ENCODE assay signal across 9 mouse cellular contexts in the genomic region with DNA sequence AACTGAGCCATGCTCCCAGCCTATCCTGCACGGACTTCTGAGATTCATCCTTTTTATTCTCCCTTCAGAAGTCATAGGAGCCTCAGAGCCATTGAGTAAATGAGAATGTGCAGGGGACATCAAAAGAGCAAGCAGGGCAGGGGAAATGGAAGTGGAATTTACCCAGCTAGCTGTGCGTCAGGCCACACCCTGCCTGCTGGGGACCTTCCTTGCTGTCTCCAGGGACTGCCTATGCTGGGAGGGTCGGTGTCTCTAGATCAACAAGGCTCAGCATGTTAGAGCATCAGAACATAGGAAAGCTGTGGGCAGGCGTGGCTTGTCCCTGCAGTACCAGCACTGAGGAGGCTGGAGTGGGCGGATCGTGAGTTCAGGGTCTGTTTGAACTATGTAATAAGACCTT. TPM values are rescaled to one million over a fixed set of nuclear protein-coding genes. Genes with fewer than 3 reads are reported as not detected.
DNase-seq lines count a peak whose midpoint lies in the region; ATAC-seq and TF ChIP-seq lines count a peak whose summit lies in the region.
"Had no signal": no experiment of that assay in that cellular context is flagged by ENCODE, and none has a peak within 500 bp of the region (broad histone marks: within the 10 kb centered on the region; RNA-seq: fewer than 3 reads in every experiment).

No protein-coding gene starts in this region.

- no peaks in the 10 kb centered on the region for H3K27me3 ChIP-seq in forebrain, embryonic 11.5 days (ENCODE audit: control insufficient read depth, insufficient read depth, low read length)
- no peaks in the 10 kb centered on the region for H3K27me3 ChIP-seq in forebrain, embryonic 15.5 days
- H3K27me3 ChIP-seq in lung, postnatal 0 days (replicated peaks; ENCODE audit: insufficient read depth, low read length), result no peaks in the 10 kb centered on the region
- no peaks in the 10 kb centered on the region for H3K27me3 ChIP-seq in kidney, embryonic 16.5 days (ENCODE audit: insufficient read depth, low read length)

- no peak overlapping the region for H3K4me2 ChIP-seq in forebrain, embryonic 11.5 days (ENCODE audit: low read depth, low read length, severe bottlenecking)
- no peak overlapping the region for H3K4me2 ChIP-seq in forebrain, embryonic 15.5 days (replicated peaks)
- no peak overlapping the region for H3K4me2 ChIP-seq in lung, postnatal 0 days (replicated peaks; ENCODE audit: low read depth, low read length)
- no peak overlapping the region for H3K4me2 ChIP-seq in kidney, embryonic 16.5 days (replicated peaks; ENCODE audit: low read depth, low read length)

- no peaks in the 10 kb centered on the region for H3K4me1 ChIP-seq in forebrain, embryonic 11.5 days (replicated peaks; ENCODE audit: control insufficient read depth, insufficient read depth, low read length)
- no peaks in the 10 kb centered on the region for H3K4me1 ChIP-seq in forebrain, embryonic 15.5 days
- no peaks in the 10 kb centered on the region for H3K4me1 ChIP-seq in lung, postnatal 0 days (ENCODE audit: insufficient read depth, low read depth, low read length)
- H3K4me1 ChIP-seq in kidney, embryonic 16.5 days (ENCODE audit: insufficient read depth, low read length), result peaks cover 4% of the 10 kb centered on the region

- no peak for TF ChIP-seq EP300 in lung, postnatal 0 days (IDR thresholded peaks at IDR 0.05)

- TF ChIP-seq CTCF in lung, postnatal 0 days (IDR thresholded peaks at IDR 0.05), result no peak

- DNase-seq in forebrain, embryonic 11.5 days (ENCODE audit: low spot score), result peak; percentile 46
- DNase-seq in lung, postnatal 0 days (ENCODE audit: low spot score), result peak; percentile 42
- DNase-seq in lung, postnatal 14 days, result no peak
- DNase-seq in spleen, postnatal 10 days (ENCODE audit: low spot score in 2 of 2), result no peak
- no peak for DNase-seq in right cerebral cortex, postnatal 25 days

- H3K4me3 ChIP-seq in forebrain, embryonic 11.5 days (ENCODE audit: low read depth, low read length), result no peak overlapping the region
- H3K4me3 ChIP-seq in forebrain, embryonic 15.5 days, result no peak overlapping the region
- no peak overlapping the region for H3K4me3 ChIP-seq in lung, postnatal 0 days (ENCODE audit: low read depth, low read length)
- no peak overlapping the region for H3K4me3 ChIP-seq in kidney, embryonic 16.5 days (ENCODE audit: low read length)

- no peak overlapping the region for H3K27ac ChIP-seq in forebrain, embryonic 11.5 days (ENCODE audit: low read depth, low read length)
- H3K27ac ChIP-seq in forebrain, embryonic 15.5 days (replicated peaks), result no peak overlapping the region
- H3K27ac ChIP-seq in lung, postnatal 0 days (ENCODE audit: low read length), result no peak overlapping the region
- no peak overlapping the region for H3K27ac ChIP-seq in kidney, embryonic 16.5 days (ENCODE audit: low read length)

- H3K9me3 ChIP-seq in forebrain, embryonic 11.5 days (ENCODE audit: control insufficient read depth, low read length), result no peaks in the 10 kb centered on the region
- no peaks in the 10 kb centered on the region for H3K9me3 ChIP-seq in forebrain, embryonic 15.5 days
- no peaks in the 10 kb centered on the region for H3K9me3 ChIP-seq in lung, postnatal 0 days (ENCODE audit: low read length)
- no peaks in the 10 kb centered on the region for H3K9me3 ChIP-seq in kidney, embryonic 16.5 days (ENCODE audit: low read length)

- 64% methylated on average over 6 of the region's 6 CpGs for WGBS in forebrain, embryonic 11.5 days
- WGBS in forebrain, embryonic 15.5 days, result 60% methylated on average over 6 of the region's 6 CpGs
- 36% methylated on average over 6 of the region's 6 CpGs for WGBS in lung, postnatal 0 days
- 31% methylated on average over 6 of the region's 6 CpGs for WGBS in kidney, embryonic 16.5 days

- no peak for ATAC-seq in forebrain, embryonic 11.5 days (replicated peaks; ENCODE audit: low FRiP score)
- ATAC-seq in forebrain, embryonic 15.5 days (replicated peaks), result no peak
- peak; percentile 69 for ATAC-seq in lung, postnatal 0 days
- peak; percentile 66; the same call in 1 of the 2 replicates for ATAC-seq in kidney, embryonic 16.5 days (ENCODE audit: low FRiP score, low TSS enrichment)
- no peak for ATAC-seq in frontal cortex, adult (ENCODE audit: low TSS enrichment)
- ATAC-seq: midbrain, embryonic 16.5 days had no signal

- H3K9ac ChIP-seq in forebrain, embryonic 11.5 days (ENCODE audit: low read length), result no peak overlapping the region
- H3K9ac ChIP-seq in forebrain, embryonic 15.5 days (replicated peaks), result no peak overlapping the region
- H3K9ac ChIP-seq in lung, postnatal 0 days (replicated peaks; ENCODE audit: low read depth), result no peak overlapping the region
- H3K9ac ChIP-seq in kidney, embryonic 16.5 days (replicated peaks; ENCODE audit: low read length), result no peak overlapping the region

- H3K36me3 ChIP-seq in forebrain, embryonic 11.5 days (ENCODE audit: control insufficient read depth, insufficient read depth, low read length), result no peaks in the 10 kb centered on the region
- H3K36me3 ChIP-seq in forebrain, embryonic 15.5 days, result no peaks in the 10 kb centered on the region
- no peaks in the 10 kb centered on the region for H3K36me3 ChIP-seq in lung, postnatal 0 days (ENCODE audit: insufficient read depth, low read length)
- H3K36me3 ChIP-seq in kidney, embryonic 16.5 days (ENCODE audit: insufficient read depth, low read length), result no peaks in the 10 kb centered on the region

RNA-seq across cellular contexts. Expression of gene Dysf, which starts 42.6 kb away (rescaled TPM):
- 3.4 and 4.4 TPM in 2 replicates for polyA plus RNA-seq in forebrain, embryonic 11.5 days (2014; fragmentation: Nextera tagmentation; extraction: Ambion mirVana)
- polyA plus RNA-seq in forebrain, embryonic 15.5 days (2015; fragmentation: Nextera tagmentation; extraction: Ambion mirVana), result 1.5 and 1.7 TPM in 2 replicates
- 6.3 and 6.6 TPM in 2 replicates for polyA plus RNA-seq in lung, postnatal 0 days (2015; fragmentation: Nextera tagmentation; extraction: Ambion mirVana)
- polyA plus RNA-seq in kidney, embryonic 16.5 days (2015; fragmentation: Nextera tagmentation; extraction: Ambion mirVana), result 16.8 and 17.2 TPM in 2 replicates

Comparison
In these comparisons a context has a peak if more than half of its experiments do, and no peak if none do; other contexts are left out.
1. DNase-seq: peak in forebrain, embryonic 11.5 days (single experiment) and lung, postnatal 0 days (single experiment); none in lung, postnatal 14 days (single experiment), spleen, postnatal 10 days (0 of 2) and right cerebral cortex, postnatal 25 days (single experiment).
2. ATAC-seq: peak in lung, postnatal 0 days (single experiment) and kidney, embryonic 16.5 days (single experiment); none in forebrain, embryonic 11.5 days (single experiment), forebrain, embryonic 15.5 days (single experiment) and frontal cortex, adult (single experiment).